Mouse (Mus musculus) testis, adult 2 months (tissue): ENCODE data around the gene Hoxc4. TPM values are rescaled to one million over a fixed set of nuclear protein-coding genes. Genes with fewer than 3 reads are reported as not detected.

Experiments used
- H3K27ac ChIP-seq: fragments of 200-500 bp; 2 replicates; pipeline ENCODE4 v1.5.1; 2012; ENCODE audit warnings: low read depth, low read length; ENCODE audit not compliant: control insufficient read depth, insufficient read depth
- H3K27me3 ChIP-seq: fragments of 200-500 bp; 2 replicates; pipeline ENCODE4 v1.6.1; 2012; ENCODE audit warnings: mild to moderate bottlenecking, low read length, moderate library complexity; ENCODE audit not compliant: control insufficient read depth, insufficient read depth
- H3K36me3 ChIP-seq: fragments of 200-500 bp; 2 replicates; pipeline ENCODE4 v1.6.1; 2012; ENCODE audit warnings: mild to moderate bottlenecking, low read length; ENCODE audit not compliant: control insufficient read depth, insufficient read depth
- H3K4me1 ChIP-seq: fragments of 200-500 bp; 2 replicates; pipeline ENCODE4 v1.6.1; 2012; ENCODE audit warnings: low read length; ENCODE audit not compliant: control insufficient read depth, insufficient read depth
- H3K4me3 ChIP-seq: fragments of 200-500 bp; 2 replicates; pipeline ENCODE4 v1.5.1; 2012; ENCODE audit warnings: low read depth, mild to moderate bottlenecking, low read length, moderate library complexity, mixed read lengths; ENCODE audit not compliant: control insufficient read depth
- CTCF ChIP-seq: fragments of 200-500 bp; IDR thresholded peaks from 2 replicates; pipeline ENCODE4 v1.5.1; 2012; ENCODE audit warnings: low read depth, mild to moderate bottlenecking, inconsistent platforms, low read length, moderate library complexity; ENCODE audit not compliant: control insufficient read depth, insufficient read depth, insufficient replicate concordance
- POLR2A ChIP-seq: fragments of 200-500 bp; IDR thresholded peaks from 2 replicates; pipeline ENCODE4 v1.6.1; 2012; ENCODE audit warnings: low read depth, mild to moderate bottlenecking, inconsistent platforms, low read length, moderate library complexity; ENCODE audit not compliant: control insufficient read depth
- polyA plus RNA-seq: library from polyadenylated mRNA; depleted of rRNA; stranded (reverse); fragments of >200 nt; gene quantifications from 2 replicates; pipeline ENCODE4 v1.2.3, GENCODE M21; 2012

The Hoxc4 gene
- polyA plus RNA-seq, 1 experiment = 0.33 TPM

DNA sequence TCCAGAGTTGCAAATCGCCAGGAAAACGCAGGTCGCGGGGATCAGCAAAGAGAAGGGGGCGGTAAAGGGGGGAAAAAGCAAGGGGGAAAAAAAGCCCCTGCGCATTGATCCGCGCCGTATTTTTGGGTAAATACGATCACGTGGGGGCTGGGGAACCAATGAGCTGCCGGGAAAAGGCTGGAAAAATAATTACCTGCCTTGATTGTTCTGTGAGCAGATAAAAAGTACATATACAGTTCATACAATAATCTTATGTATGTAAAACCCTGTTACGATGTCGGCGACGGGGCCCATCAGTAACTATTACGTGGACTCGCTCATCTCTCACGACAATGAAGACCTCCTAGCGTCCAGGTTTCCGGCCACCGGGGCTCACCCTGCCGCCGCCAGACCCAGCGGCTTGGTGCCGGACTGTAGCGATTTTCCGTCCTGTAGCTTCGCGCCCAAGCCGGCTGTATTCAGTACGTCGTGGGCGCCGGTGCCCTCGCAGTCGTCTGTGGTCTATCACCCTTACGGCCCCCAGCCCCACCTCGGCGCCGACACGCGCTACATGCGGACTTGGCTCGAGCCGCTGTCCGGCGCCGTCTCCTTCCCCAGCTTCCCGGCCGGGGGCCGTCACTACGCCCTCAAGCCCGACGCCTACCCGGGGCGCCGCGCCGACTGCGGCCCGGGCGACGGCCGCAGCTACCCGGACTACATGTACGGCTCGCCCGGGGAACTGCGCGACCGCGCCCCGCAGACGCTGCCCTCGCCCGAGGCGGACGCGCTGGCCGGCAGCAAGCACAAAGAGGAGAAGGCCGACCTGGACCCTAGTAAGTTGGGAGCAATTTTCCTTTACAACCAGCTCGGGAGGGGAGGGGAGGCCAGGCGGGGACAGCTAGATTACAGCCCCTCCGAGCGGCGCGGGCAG lies 37.1 kb upstream of the Hoxc4 start:
- TF ChIP-seq POLR2A (no peak), CTCF (no peak)
- Histone ChIP-seq H3K27ac (no peak overlapping the region), H3K4me3 (peak overlapping the region; percentile 80), H3K36me3 (no peaks in the 10 kb centered on the region), H3K27me3 (peaks cover 12% of the 10 kb centered on the region), H3K4me1 (peaks cover 4% of the 10 kb centered on the region)

DNA sequence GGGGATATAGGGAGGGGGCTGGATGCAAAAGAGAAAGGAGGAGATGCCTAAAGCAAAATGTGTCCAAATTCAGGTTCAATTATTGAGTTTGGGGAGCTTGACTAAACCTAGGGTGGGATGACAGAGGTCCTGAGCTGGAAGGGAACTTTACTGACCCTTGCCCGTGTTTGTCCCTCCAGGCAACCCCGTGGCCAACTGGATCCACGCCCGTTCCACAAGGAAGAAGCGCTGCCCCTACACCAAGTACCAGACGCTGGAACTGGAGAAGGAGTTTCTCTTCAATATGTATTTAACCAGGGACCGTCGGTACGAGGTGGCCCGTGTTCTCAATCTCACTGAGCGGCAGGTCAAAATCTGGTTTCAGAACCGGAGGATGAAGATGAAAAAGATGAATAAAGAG lies 35.0 kb upstream of the Hoxc4 start:
- H3K4me3 ChIP-seq = no peak overlapping the region
- peaks cover 13% of the 10 kb centered on the region for H3K27me3 ChIP-seq
- no peaks in the 10 kb centered on the region for H3K36me3 ChIP-seq
- TF ChIP-seq CTCF (no peak), POLR2A (no peak)
- H3K4me1 ChIP-seq = peaks cover 4% of the 10 kb centered on the region
- no peak overlapping the region for H3K27ac ChIP-seq

DNA sequence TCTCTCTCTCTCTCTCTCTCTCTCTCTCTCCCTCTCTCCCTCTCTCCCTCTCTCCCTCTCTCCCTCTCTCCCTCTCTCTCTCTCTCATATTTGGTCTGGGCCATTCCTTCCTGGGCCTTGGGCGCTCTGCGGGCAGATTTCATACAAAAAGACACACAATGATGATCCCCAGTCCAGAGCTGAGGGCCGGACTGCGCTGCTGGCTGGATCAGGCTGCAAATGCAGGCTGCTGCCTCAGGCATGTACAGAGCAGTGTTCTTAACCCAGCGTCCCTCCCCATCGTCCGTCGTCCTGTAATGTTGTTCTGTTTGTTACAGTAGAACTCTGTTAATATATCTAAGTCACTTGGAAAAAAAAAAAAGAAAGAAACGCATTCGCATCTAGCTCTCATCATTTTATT lies 34.2 kb upstream of the Hoxc4 start:
- Histone ChIP-seq H3K4me1 (peaks cover 4% of the 10 kb centered on the region), H3K36me3 (no peaks in the 10 kb centered on the region), H3K4me3 (no peak overlapping the region), H3K27me3 (peaks cover 13% of the 10 kb centered on the region), H3K27ac (no peak overlapping the region)
- TF ChIP-seq CTCF = no peak

DNA sequence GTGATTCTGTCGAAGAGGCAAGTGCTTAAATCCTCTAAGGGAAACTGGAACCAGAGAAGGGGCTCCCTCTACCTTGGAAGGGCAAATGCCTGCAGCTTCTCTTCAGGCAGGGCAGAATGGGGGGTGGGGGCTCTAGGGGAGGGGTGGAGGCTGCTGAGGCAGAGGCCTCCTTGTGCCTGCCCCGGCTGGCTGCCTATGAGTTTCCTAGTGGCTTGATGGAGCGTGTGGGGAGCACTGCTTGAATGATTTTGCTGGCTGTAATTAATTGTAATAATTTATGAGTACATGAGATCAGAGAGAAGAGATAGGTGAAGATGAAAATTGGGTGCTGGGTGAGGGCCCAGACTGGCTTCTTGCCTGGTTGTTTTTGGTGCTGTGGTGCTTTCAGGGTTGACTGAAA lies 33.8 kb upstream of the Hoxc4 start:
- Histone ChIP-seq H3K4me3 (no peak overlapping the region), H3K27me3 (peaks cover 13% of the 10 kb centered on the region), H3K4me1 (peaks cover 4% of the 10 kb centered on the region), H3K36me3 (no peaks in the 10 kb centered on the region), H3K27ac (no peak overlapping the region)
- TF ChIP-seq CTCF = no peak
- no peak for TF ChIP-seq POLR2A

DNA sequence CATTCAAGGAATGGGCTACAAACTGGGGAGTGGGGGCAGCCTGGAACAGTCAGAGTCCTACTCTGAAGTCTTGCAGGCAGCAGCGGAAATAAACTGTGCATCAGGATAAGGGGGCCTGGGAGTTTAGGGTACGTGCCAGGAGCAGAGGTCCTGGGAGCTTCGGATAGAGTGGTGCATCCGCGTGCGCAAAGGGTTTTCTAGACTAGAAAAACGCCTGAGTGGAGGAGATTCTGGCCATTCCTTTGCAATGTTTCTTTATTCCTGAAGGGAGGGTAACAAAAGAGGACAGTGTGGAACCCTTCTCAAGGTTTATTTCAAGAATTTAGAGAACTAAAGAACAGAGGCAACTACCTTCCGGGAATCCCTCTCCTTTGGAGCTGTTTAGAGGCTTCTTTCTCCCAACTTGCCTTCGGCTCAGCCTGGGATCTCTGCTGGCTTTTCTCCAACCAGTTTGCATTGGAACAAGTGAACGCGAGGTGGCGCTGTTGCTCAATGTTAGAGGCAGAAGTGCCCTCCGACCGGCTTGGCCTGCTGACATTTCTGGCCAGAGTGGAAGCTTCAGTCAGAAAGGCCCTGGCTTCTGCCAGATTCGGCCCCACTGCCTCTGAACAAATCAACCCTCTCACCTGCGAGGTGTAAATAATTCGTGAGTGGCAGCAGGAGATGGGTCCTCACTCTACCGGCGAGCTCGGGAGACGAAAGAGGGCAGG lies 31.5 kb upstream of the Hoxc4 start:
- TF ChIP-seq CTCF (peak; percentile 93; the same call in 1 of the 2 replicates), POLR2A (no peak)
- H3K4me1 ChIP-seq = peaks cover 4% of the 10 kb centered on the region
- peaks cover 12% of the 10 kb centered on the region for H3K27me3 ChIP-seq
- H3K4me3 ChIP-seq = no peak overlapping the region
- no peak overlapping the region for H3K27ac ChIP-seq
- no peaks in the 10 kb centered on the region for H3K36me3 ChIP-seq

DNA sequence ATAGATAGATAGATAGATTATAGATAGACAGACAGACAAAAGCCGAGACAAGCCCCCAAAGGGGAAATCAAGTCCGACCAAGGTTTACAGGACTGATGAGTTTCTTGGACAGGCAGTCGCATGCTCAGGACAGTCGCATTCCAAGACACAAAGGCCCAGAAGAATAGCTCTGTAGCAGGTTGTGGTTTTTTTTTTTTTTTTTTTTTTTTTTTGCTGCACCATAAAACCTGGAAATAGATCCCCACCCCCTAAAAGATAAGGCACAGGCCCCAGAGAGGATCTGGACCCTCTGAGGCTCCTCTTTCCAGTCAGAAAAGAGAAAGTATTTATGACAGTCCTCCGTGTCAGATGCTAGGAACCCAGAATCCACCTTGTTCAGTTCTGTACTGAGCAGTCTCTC lies 30.7 kb upstream of the Hoxc4 start:
- no peak overlapping the region for H3K27ac ChIP-seq
- no peak overlapping the region for H3K4me3 ChIP-seq
- no peak for TF ChIP-seq POLR2A
- no peak for TF ChIP-seq CTCF
- no peaks in the 10 kb centered on the region for H3K36me3 ChIP-seq
- H3K4me1 ChIP-seq = peaks cover 5% of the 10 kb centered on the region
- H3K27me3 ChIP-seq = peaks cover 10% of the 10 kb centered on the region
